ENCODE assay signal across 15 mouse cellular contexts in genomic region chr12:38356386-38356785, GRCm38 (mm10).
A peak's percentile ranks its signal among the peaks of the same experiment; 100 is the strongest.
DNase-seq lines count a peak whose midpoint lies in the region.
"Had no signal": no experiment of that assay in that cellular context is flagged by ENCODE, and none has a peak within 500 bp of the region (broad histone marks: within the 10 kb centered on the region; RNA-seq: fewer than 3 reads in every experiment).

No protein-coding gene starts in this region.

- peak; percentile 6 to 66 for DNase-seq in cerebellum, postnatal 14 days
- no peak for DNase-seq in cerebellum, adult 18-20 months
- DNase-seq in right cerebral cortex, adult 18-20 months = peak; percentile 58
- DNase-seq in right cerebral cortex, postnatal 4 days = no peak
- peak; percentile 36 to 64 for DNase-seq in left cerebral cortex, adult 9 months (ENCODE audit: low spot score in 2 of 2)
- no peak for DNase-seq in T-cell, adult 2 months (ENCODE audit: low spot score)
- no peak for DNase-seq in c-Kit-positive CD71-positive TER-119-positive erythroid progenitor cells, embryonic 14.5 days (ENCODE audit: low spot score)
- DNase-seq: adrenal gland, postnatal 25 days; forebrain, postnatal 0 days; gastrocnemius, postnatal 36 days; kidney, adult 18-20 months; kidney, postnatal 14 days; lung, postnatal 4 days; spleen, adult 18-20 months; thymus, postnatal 36 days had no signal

Comparison
In these comparisons a context has a peak if more than half of its experiments do, and no peak if none do; other contexts are left out.
1. DNase-seq: peak in cerebellum, postnatal 14 days (2 of 2), right cerebral cortex, adult 18-20 months (single experiment) and left cerebral cortex, adult 9 months (2 of 2); none in cerebellum, adult 18-20 months (0 of 2), right cerebral cortex, postnatal 4 days (single experiment), T-cell, adult 2 months (single experiment) and c-Kit-positive CD71-positive TER-119-positive erythroid progenitor cells, embryonic 14.5 days (single experiment).